In genomic region chr2:154551476-154551875, GRCm38 (mm10) we compare ENCODE assay signal across 9 mouse cellular contexts. TPM values are rescaled to one million over a fixed set of nuclear protein-coding genes. Genes with fewer than 3 reads are reported as not detected.
A peak's percentile ranks its signal among the peaks of the same experiment; 100 is the strongest.
DNase-seq lines count a peak whose midpoint lies in the region; ATAC-seq and TF ChIP-seq lines count a peak whose summit lies in the region.
"Had no signal": no experiment of that assay in that cellular context is flagged by ENCODE, and none has a peak within 500 bp of the region (broad histone marks: within the 10 kb centered on the region; RNA-seq: fewer than 3 reads in every experiment).

Actl10 (plus strand) TSS chr2:154551776.

- TF ChIP-seq CTCF in left cerebral cortex, adult 2 months (IDR thresholded peaks at IDR 0.05) = no peak
- TF ChIP-seq CTCF in intestine, postnatal 0 days (IDR thresholded peaks at IDR 0.05; ENCODE audit: low read depth) = no peak

- H3K4me3 ChIP-seq in left cerebral cortex, adult 2 months = peak within 1 kb of the TSS; percentile 10; the same call in 1 of the 2 replicates
- 0 out of 2 replicates have a peak within 1 kb of the TSS, but pooled peaks have one; percentile 2 for H3K4me3 ChIP-seq in forebrain, embryonic 12.5 days (replicated peaks)
- peak within 1 kb of the TSS; percentile 16 for H3K4me3 ChIP-seq in intestine, postnatal 0 days (ENCODE audit: low read depth, low read length)
- no peak within 1 kb of the TSS for H3K4me3 ChIP-seq in neural tube, embryonic 14.5 days (ENCODE audit: low read depth, low read length)

- no peaks in the 10 kb centered on the region for H3K9me3 ChIP-seq in forebrain, embryonic 12.5 days
- H3K9me3 ChIP-seq in intestine, postnatal 0 days (ENCODE audit: control insufficient read depth) = no peaks in the 10 kb centered on the region
- no peaks in the 10 kb centered on the region for H3K9me3 ChIP-seq in neural tube, embryonic 14.5 days (ENCODE audit: control insufficient read depth, low read length)

- 79% methylated on average over 4 of the region's 4 CpGs for WGBS in forebrain, embryonic 12.5 days
- WGBS in intestine, postnatal 0 days = 83% methylated on average over 4 of the region's 4 CpGs
- 86% methylated on average over 4 of the region's 4 CpGs for WGBS in neural tube, embryonic 14.5 days

- H3K36me3 ChIP-seq in forebrain, embryonic 12.5 days (replicated peaks) = no peaks in the 10 kb centered on the region
- H3K36me3 ChIP-seq in intestine, postnatal 0 days (ENCODE audit: control insufficient read depth, insufficient read depth) = no peaks in the 10 kb centered on the region
- no peaks in the 10 kb centered on the region for H3K36me3 ChIP-seq in neural tube, embryonic 14.5 days (ENCODE audit: control insufficient read depth, insufficient read depth, low read length)

- no peak for ATAC-seq in forebrain, embryonic 12.5 days (ENCODE audit: low FRiP score)
- ATAC-seq in intestine, postnatal 0 days = no peak
- ATAC-seq in neural tube, embryonic 14.5 days (ENCODE audit: low read depth) = no peak

- intact Hi-C loops in left cerebral cortex, adult 2 months (cut with DNase I) = no loop called here

- peaks cover 31% of the 10 kb centered on the region for H3K27me3 ChIP-seq in forebrain, embryonic 12.5 days
- H3K27me3 ChIP-seq in intestine, postnatal 0 days (replicated peaks; ENCODE audit: control insufficient read depth, insufficient read depth, low read length) = peaks cover 16% of the 10 kb centered on the region
- peaks cover 2% of the 10 kb centered on the region; the same call in 1 of the 2 replicates for H3K27me3 ChIP-seq in neural tube, embryonic 14.5 days (ENCODE audit: control insufficient read depth, insufficient read depth, low read length)

- no peak for DNase-seq in left cerebral cortex, adult 2 months (ENCODE audit: extremely low spot score in 1 of 2, low spot score in 2 of 2)
- no peak for DNase-seq in left cerebral cortex, adult 18-20 months (ENCODE audit: low spot score in 2 of 2)
- DNase-seq in layer of hippocampus, adult 18-20 months (ENCODE audit: low spot score in 2 of 2) = no peak
- no peak for DNase-seq in urinary bladder, postnatal 4 days (ENCODE audit: low spot score in 2 of 2)
- DNase-seq: lung, postnatal 10 days; thymus, postnatal 14 days had no signal

- H3K4me2 ChIP-seq in forebrain, embryonic 12.5 days = peak within 1 kb of the TSS; percentile 40
- H3K4me2 ChIP-seq in intestine, postnatal 0 days (replicated peaks; ENCODE audit: low read depth) = peak within 1 kb of the TSS; percentile 60
- peak within 1 kb of the TSS; percentile 4; the same call in 1 of the 2 replicates for H3K4me2 ChIP-seq in neural tube, embryonic 14.5 days (ENCODE audit: low read depth, low read length)

- H3K27ac ChIP-seq in left cerebral cortex, adult 2 months = peak within 1 kb of the TSS; percentile 45; the same call in 1 of the 2 replicates
- no peak within 1 kb of the TSS; the same call in 1 of the 2 replicates for H3K27ac ChIP-seq in forebrain, embryonic 12.5 days
- no peak within 1 kb of the TSS for H3K27ac ChIP-seq in intestine, postnatal 0 days (ENCODE audit: low read depth, low read length)
- H3K27ac ChIP-seq in neural tube, embryonic 14.5 days (ENCODE audit: low read depth, low read length) = peak within 1 kb of the TSS; percentile 35; the same call in 1 of the 2 replicates

- H3K4me1 ChIP-seq in forebrain, embryonic 12.5 days = peaks cover 31% of the 10 kb centered on the region
- H3K4me1 ChIP-seq in intestine, postnatal 0 days (replicated peaks; ENCODE audit: control insufficient read depth, insufficient read depth, low read length) = peaks cover 6% of the 10 kb centered on the region; the same call in 1 of the 2 replicates
- peaks cover 9% of the 10 kb centered on the region; the same call in 1 of the 2 replicates for H3K4me1 ChIP-seq in neural tube, embryonic 14.5 days (ENCODE audit: control insufficient read depth, insufficient read depth, low read length)

- peak within 1 kb of the TSS; percentile 36; the same call in 1 of the 2 replicates for H3K9ac ChIP-seq in forebrain, embryonic 12.5 days
- H3K9ac ChIP-seq in intestine, postnatal 0 days (ENCODE audit: low read depth, low read length) = no peak within 1 kb of the TSS
- H3K9ac ChIP-seq in neural tube, embryonic 14.5 days (replicated peaks; ENCODE audit: low read depth, low read length) = no peak within 1 kb of the TSS

RNA-seq across cellular contexts. Expression of gene Actl10, which starts in this region (rescaled TPM):
- total RNA-seq in left cerebral cortex, adult 2 months (2021) = not detected
- not detected for total RNA-seq in left cerebral cortex, adult 18-20 months (2021)
- 0.66 and 0.86 TPM in 2 replicates for polyA plus RNA-seq in forebrain, embryonic 12.5 days (2016; fragmentation: Nextera tagmentation; extraction: Ambion mirVana)
- polyA plus RNA-seq in intestine, postnatal 0 days (2015; fragmentation: Nextera tagmentation; extraction: Ambion mirVana) = not detected in 2 replicates
- polyA plus RNA-seq in neural tube, embryonic 14.5 days (2014; fragmentation: Nextera tagmentation; extraction: Ambion mirVana) = 0.30 and 0.62 TPM in 2 replicates
- total RNA-seq in layer of hippocampus, adult 18-20 months (2021) = not detected

Comparison
In these comparisons a context has a peak if more than half of its experiments do, and no peak if none do; other contexts are left out.
1. H3K27ac ChIP-seq: peak in left cerebral cortex, adult 2 months (single experiment) and neural tube, embryonic 14.5 days (single experiment); none in forebrain, embryonic 12.5 days (single experiment) and intestine, postnatal 0 days (single experiment).
2. H3K4me2 ChIP-seq: peak in every context shown above with its lines; median percentile 60 in intestine, postnatal 0 days; 40 in forebrain, embryonic 12.5 days; 4 in neural tube, embryonic 14.5 days.